Mouse (Mus musculus): ENCODE measurements around the gene Nup62. TPM values are rescaled to one million over a fixed set of nuclear protein-coding genes. Genes with fewer than 3 reads are reported as not detected.

Gene Nup62
- polyA plus RNA-seq, 1 experiment from 2014 or later = 43.4 TPM

DNA sequence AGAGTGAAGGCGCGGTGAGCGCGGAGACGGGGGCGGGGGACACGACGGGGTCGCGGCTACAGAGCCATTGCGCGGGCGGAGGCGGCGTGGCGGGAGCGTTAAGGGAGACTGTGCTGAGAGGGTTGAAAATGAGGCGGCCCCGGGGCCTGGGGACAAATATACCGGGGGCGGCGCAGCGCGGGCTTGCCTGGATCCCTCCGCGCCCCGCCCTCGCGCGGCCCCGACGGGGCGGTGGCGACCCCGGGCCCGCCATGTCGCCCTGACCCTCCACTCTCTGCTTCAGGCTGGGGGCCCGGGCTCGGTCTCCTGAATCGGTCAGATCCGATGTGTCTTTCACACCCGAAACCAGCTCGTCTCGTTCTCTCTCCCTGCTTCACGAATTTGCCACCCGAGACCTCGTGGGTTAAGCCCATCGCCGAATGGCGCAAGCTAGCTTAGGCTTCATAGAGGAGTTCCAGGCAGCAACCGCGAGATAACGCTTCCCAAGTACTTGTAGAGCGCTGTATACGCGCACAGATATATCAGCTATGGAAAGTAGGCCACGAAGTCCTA lies 658 bp downstream of the Nup62 start, which contains the start of gene Atf5:
Atf5 (minus strand) TSS at position 189 of the 552 bp plus-strand sequence.
- WGBS (ENCODE audit: insufficient replicate concordance) = under 1% methylated on average over 48 of the region's 57 CpGs
- peak within 1 kb of the TSS; percentile 97 for H3K9ac ChIP-seq (ENCODE audit: low read depth, low read length)
- H3K36me3 ChIP-seq (ENCODE audit: control insufficient read depth, insufficient read depth) = peaks cover 6% of the 10 kb centered on the region; the same call in 1 of the 2 replicates
- peaks cover 53% of the 10 kb centered on the region for H3K4me1 ChIP-seq (ENCODE audit: control insufficient read depth, low read depth, low read length)
- H3K9me3 ChIP-seq (replicated peaks; ENCODE audit: control insufficient read depth, low read length) = no peaks in the 10 kb centered on the region
- no peaks in the 10 kb centered on the region for H3K27me3 ChIP-seq (ENCODE audit: control insufficient read depth, insufficient read depth, low read depth, low read length)
- ATAC-seq (ENCODE audit: low read depth) = peak; percentile 20
- peak within 1 kb of the TSS; percentile 95 for H3K4me3 ChIP-seq (ENCODE audit: low read depth, low read length)
- H3K27ac ChIP-seq (ENCODE audit: low read length) = peak within 1 kb of the TSS; percentile 96
- H3K4me2 ChIP-seq (ENCODE audit: low read depth, low read length) = peak within 1 kb of the TSS; percentile 82

DNA sequence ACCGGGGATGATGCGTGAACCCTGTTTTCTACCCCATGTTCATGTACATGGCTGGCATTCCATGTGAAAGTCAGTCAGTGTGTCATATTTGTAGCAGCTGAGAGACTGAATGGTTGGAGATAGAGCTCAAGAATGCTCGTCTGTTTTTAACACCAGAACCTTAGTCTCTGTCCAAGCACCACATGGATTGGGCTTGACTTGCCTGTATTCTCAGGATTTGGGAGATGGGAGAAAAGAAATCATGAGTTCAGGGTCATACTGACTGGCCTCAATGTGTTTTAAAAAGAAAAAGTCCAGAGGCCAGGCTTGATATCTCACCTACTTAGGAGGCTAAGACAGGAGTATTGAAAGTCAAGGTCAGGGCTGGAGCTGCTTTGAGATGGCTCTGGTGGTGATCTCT lies 1.6 kb downstream of the Nup62 start:
- ATAC-seq (ENCODE audit: low read depth) = no peak
- peak overlapping the region; percentile 95 for H3K4me3 ChIP-seq (ENCODE audit: low read depth, low read length)
- peaks cover 5% of the 10 kb centered on the region; the same call in 1 of the 2 replicates for H3K36me3 ChIP-seq (ENCODE audit: control insufficient read depth, insufficient read depth)
- WGBS (ENCODE audit: insufficient replicate concordance) = 18% methylated on average over 3 of the region's 3 CpGs
- no peaks in the 10 kb centered on the region for H3K9me3 ChIP-seq (replicated peaks; ENCODE audit: control insufficient read depth, low read length)
- H3K9ac ChIP-seq (ENCODE audit: low read depth, low read length) = peak overlapping the region; percentile 97
- H3K4me1 ChIP-seq (ENCODE audit: control insufficient read depth, low read depth, low read length) = peaks cover 58% of the 10 kb centered on the region
- peak overlapping the region; percentile 82 for H3K4me2 ChIP-seq (ENCODE audit: low read depth, low read length)
- no peaks in the 10 kb centered on the region for H3K27me3 ChIP-seq (ENCODE audit: control insufficient read depth, insufficient read depth, low read depth, low read length)
- peak overlapping the region; percentile 96 for H3K27ac ChIP-seq (ENCODE audit: low read length)

DNA sequence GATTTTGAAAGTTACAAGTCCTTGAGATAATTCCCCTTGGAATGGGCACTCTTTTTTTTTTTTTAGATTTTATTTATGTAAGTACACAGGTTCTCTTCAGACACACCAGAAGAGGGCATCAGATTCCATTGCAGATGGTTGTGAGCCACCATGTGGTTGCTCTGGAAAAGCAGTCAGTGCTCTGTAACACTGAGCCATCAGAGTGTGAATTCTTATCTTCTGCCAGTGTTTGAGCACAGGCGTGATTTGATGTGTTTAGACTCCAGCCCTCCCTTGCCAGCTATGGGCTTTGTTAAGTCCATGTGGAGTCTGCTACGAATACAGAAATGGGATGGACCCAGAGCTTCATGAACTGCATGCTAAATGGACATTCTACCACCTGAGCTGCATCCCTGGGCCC lies 2.3 kb downstream of the Nup62 start:
- peak overlapping the region; percentile 97; the same call in 1 of the 2 replicates for H3K9ac ChIP-seq (ENCODE audit: low read depth, low read length)
- H3K36me3 ChIP-seq (ENCODE audit: control insufficient read depth, insufficient read depth) = no peaks in the 10 kb centered on the region; the same call in 1 of the 2 replicates
- H3K27me3 ChIP-seq (ENCODE audit: control insufficient read depth, insufficient read depth, low read depth, low read length) = no peaks in the 10 kb centered on the region
- ATAC-seq (ENCODE audit: low read depth) = no peak
- peak overlapping the region; percentile 82 for H3K4me2 ChIP-seq (ENCODE audit: low read depth, low read length)
- peak overlapping the region; percentile 96 for H3K27ac ChIP-seq (ENCODE audit: low read length)
- 16% methylated on average over 2 of the region's 2 CpGs for WGBS (ENCODE audit: insufficient replicate concordance)
- H3K4me1 ChIP-seq (ENCODE audit: control insufficient read depth, low read depth, low read length) = peaks cover 64% of the 10 kb centered on the region
- no peaks in the 10 kb centered on the region for H3K9me3 ChIP-seq (replicated peaks; ENCODE audit: control insufficient read depth, low read length)
- peak overlapping the region; percentile 95 for H3K4me3 ChIP-seq (ENCODE audit: low read depth, low read length)

DNA sequence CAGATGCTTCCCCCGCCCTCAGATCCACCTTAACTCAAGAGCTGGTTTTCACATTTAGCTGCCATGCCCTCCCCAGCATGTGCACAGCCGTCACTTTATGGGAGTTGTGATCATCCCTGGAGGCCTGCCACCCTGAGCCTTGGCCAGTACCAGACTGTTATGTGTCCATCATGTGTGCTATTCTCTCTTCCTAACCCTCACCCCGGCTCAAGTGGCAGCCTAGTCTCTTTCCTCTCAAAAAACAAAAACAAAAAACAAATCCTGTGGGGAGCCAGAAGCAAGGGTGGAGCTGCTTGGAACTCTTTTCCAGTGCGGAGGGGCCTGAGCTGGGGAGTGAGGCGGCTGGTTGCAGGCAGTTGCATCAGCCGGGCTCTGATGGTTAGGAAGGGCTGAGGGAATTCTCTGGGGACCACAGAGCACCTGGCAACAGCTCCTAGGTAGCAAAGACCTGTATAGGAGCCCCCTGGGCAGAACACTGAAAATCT lies 2.9 kb downstream of the Nup62 start:
- WGBS (ENCODE audit: insufficient replicate concordance) = 36% methylated on average over 6 of the region's 6 CpGs
- no peaks in the 10 kb centered on the region; the same call in 1 of the 2 replicates for H3K36me3 ChIP-seq (ENCODE audit: control insufficient read depth, insufficient read depth)
- ATAC-seq (ENCODE audit: low read depth) = no peak
- H3K9me3 ChIP-seq (replicated peaks; ENCODE audit: control insufficient read depth, low read length) = no peaks in the 10 kb centered on the region
- no peaks in the 10 kb centered on the region for H3K27me3 ChIP-seq (ENCODE audit: control insufficient read depth, insufficient read depth, low read depth, low read length)
- peak overlapping the region; percentile 95 for H3K4me3 ChIP-seq (ENCODE audit: low read depth, low read length)
- peak overlapping the region; percentile 81 for H3K27ac ChIP-seq (ENCODE audit: low read length)
- peak overlapping the region; percentile 50 for H3K9ac ChIP-seq (ENCODE audit: low read depth, low read length)
- peak overlapping the region; percentile 82 for H3K4me2 ChIP-seq (ENCODE audit: low read depth, low read length)
- H3K4me1 ChIP-seq (ENCODE audit: control insufficient read depth, low read depth, low read length) = peaks cover 71% of the 10 kb centered on the region

DNA sequence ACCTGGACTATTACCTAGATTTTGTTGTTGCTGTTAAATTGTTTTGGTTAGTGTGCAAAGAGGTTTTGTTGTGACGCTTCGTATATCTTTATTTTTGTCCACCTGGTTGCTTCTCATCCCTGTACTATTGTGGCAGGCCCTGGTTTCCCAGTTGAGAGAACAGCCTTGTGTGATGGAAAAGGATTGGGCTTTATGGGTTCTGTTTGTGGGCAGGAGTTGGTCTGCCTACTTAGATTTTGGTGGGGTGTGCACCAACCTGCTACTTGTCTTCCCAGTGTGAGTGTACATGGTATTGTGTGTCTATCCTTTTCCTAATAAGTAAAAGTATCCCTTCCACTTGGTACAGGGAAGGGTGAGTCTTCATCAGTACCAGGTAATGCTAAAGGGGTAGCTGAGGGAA lies 3.5 kb downstream of the Nup62 start:
- no peak for ATAC-seq (ENCODE audit: low read depth)
- peaks cover 76% of the 10 kb centered on the region for H3K4me1 ChIP-seq (ENCODE audit: control insufficient read depth, low read depth, low read length)

DNA sequence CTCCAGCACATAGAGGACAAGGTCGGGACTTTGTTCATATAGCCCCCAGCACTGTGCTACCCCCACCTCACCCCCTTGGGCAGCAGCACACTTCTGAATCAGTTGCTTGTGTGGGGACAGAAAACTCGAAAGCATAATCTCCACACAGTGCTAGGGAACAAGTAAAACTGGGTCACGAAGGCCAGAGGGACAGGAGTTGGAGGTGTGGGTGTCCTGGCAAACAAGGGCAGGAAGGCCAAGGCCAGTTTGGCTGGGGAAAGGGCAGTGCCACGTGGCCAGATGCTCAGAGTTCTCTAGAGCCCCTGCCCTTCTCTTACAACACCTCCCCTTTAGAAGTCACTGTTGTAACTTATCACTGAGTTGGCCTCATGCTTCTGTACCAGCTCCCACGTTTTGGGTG lies 4.0 kb downstream of the Nup62 start:
- H3K9me3 ChIP-seq (replicated peaks; ENCODE audit: control insufficient read depth, low read length) = no peaks in the 10 kb centered on the region
- H3K4me2 ChIP-seq (ENCODE audit: low read depth, low read length) = peak overlapping the region; percentile 82
- peak; percentile 20 for ATAC-seq (ENCODE audit: low read depth)
- peaks cover 76% of the 10 kb centered on the region for H3K4me1 ChIP-seq (ENCODE audit: control insufficient read depth, low read depth, low read length)
- no peaks in the 10 kb centered on the region for H3K27me3 ChIP-seq (ENCODE audit: control insufficient read depth, insufficient read depth, low read depth, low read length)
- H3K27ac ChIP-seq (ENCODE audit: low read length) = peak overlapping the region; percentile 81
- no peaks in the 10 kb centered on the region for H3K36me3 ChIP-seq (ENCODE audit: control insufficient read depth, insufficient read depth)
- H3K4me3 ChIP-seq (ENCODE audit: low read depth, low read length) = 0 out of 2 replicates have a peak overlapping the region, but pooled peaks have one; percentile 11
- H3K9ac ChIP-seq (ENCODE audit: low read depth, low read length) = peak overlapping the region; percentile 18; the same call in 1 of the 2 replicates
- WGBS (ENCODE audit: insufficient replicate concordance) = 29% methylated on average over 5 of the region's 5 CpGs

More for the DNA sequence above, 3.5 kb downstream of the Nup62 start:
- H3K27ac ChIP-seq (ENCODE audit: low read length) = peak overlapping the region; percentile 81
- H3K4me2 ChIP-seq (ENCODE audit: low read depth, low read length) = peak overlapping the region; percentile 82
- WGBS (ENCODE audit: insufficient replicate concordance) = 85% methylated on average over 2 of the region's 2 CpGs
- no peaks in the 10 kb centered on the region; the same call in 1 of the 2 replicates for H3K36me3 ChIP-seq (ENCODE audit: control insufficient read depth, insufficient read depth)
- peak overlapping the region; percentile 50 for H3K9ac ChIP-seq (ENCODE audit: low read depth, low read length)
- peak overlapping the region; percentile 95 for H3K4me3 ChIP-seq (ENCODE audit: low read depth, low read length)
- no peaks in the 10 kb centered on the region for H3K9me3 ChIP-seq (replicated peaks; ENCODE audit: control insufficient read depth, low read length)
- H3K27me3 ChIP-seq (ENCODE audit: control insufficient read depth, insufficient read depth, low read depth, low read length) = no peaks in the 10 kb centered on the region

DNA sequence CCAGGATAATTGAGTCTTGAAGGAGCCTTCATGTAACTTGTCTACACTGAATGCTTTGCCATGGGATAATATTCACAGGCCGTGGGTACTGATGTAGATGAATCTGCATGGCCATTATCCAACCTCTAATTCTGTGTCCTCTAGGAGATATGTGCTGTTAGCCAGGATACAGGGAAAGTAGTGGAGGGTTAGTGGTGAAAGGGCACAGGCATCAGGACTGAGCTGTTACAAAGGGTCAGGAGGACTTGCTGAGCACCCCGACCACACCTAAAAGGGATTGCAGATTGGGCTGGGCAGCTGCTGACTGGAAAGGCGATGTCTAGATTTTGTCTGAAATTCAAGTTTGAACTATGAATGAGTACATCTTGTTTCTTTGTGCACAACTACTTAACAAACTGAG lies 4.6 kb downstream of the Nup62 start:
- H3K36me3 ChIP-seq (ENCODE audit: control insufficient read depth, insufficient read depth) = no peaks in the 10 kb centered on the region
- no peak overlapping the region for H3K4me3 ChIP-seq (ENCODE audit: low read depth, low read length)
- H3K9ac ChIP-seq (ENCODE audit: low read depth, low read length) = no peak overlapping the region
- no peak for ATAC-seq (ENCODE audit: low read depth)
- no peaks in the 10 kb centered on the region for H3K27me3 ChIP-seq (ENCODE audit: control insufficient read depth, insufficient read depth, low read depth, low read length)
- no peaks in the 10 kb centered on the region for H3K9me3 ChIP-seq (replicated peaks; ENCODE audit: control insufficient read depth, low read length)
- peak overlapping the region; percentile 81 for H3K27ac ChIP-seq (ENCODE audit: low read length)
- H3K4me1 ChIP-seq (ENCODE audit: control insufficient read depth, low read depth, low read length) = peaks cover 71% of the 10 kb centered on the region
- H3K4me2 ChIP-seq (ENCODE audit: low read depth, low read length) = no peak overlapping the region
- WGBS (ENCODE audit: insufficient replicate concordance) = 62% methylated on average over 3 of the region's 3 CpGs

DNA sequence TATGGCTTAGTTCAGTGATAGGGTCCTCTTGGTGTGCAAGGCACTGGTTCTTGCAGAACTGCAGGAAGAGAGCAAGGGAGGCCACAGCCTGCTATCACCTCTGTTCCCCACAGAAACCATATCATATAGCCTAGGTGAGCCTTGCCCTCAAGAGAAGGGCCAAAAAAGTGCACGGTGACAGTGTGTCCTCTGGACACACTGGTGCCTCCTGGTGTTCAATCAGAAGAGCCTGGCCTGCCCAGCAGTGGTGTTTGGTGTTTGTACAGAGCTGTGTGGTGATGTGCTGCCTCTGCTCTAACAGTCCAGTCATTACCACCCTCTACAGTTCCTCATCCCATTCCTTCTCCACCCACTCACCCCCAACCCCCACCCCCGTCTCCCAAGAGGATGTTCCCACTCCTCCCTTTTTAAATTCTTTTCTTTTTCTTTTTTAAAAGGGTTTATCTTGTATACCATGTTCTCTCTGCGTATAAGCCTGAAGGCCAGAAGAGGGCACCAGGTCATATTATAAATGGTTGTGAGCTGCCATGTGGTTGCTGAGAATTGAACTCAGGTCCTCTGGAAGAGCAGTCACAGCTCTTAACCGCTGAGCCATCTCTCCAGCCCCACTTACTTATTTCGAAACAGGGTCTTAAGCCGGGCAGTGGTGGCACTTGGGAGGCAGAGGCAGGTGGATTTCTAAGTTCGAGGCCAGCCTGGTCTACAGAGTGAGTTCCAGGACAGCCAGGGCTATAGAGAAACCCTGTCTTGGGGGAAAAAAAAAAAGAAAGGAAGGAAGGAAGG lies 6.0 kb downstream of the Nup62 start:
- H3K36me3 ChIP-seq (ENCODE audit: control insufficient read depth, insufficient read depth) = peaks cover 3% of the 10 kb centered on the region; the same call in 1 of the 2 replicates
- no peak overlapping the region for H3K4me2 ChIP-seq (ENCODE audit: low read depth, low read length)
- 68% methylated on average over 7 of the region's 7 CpGs for WGBS (ENCODE audit: insufficient replicate concordance)
- no peak for ATAC-seq (ENCODE audit: low read depth)
- peak overlapping the region; percentile 8; the same call in 1 of the 2 replicates for H3K27ac ChIP-seq (ENCODE audit: low read length)
- no peaks in the 10 kb centered on the region for H3K9me3 ChIP-seq (replicated peaks; ENCODE audit: control insufficient read depth, low read length)
- no peak overlapping the region for H3K9ac ChIP-seq (ENCODE audit: low read depth, low read length)
- H3K27me3 ChIP-seq (ENCODE audit: control insufficient read depth, insufficient read depth, low read depth, low read length) = no peaks in the 10 kb centered on the region
- no peak overlapping the region for H3K4me3 ChIP-seq (ENCODE audit: low read depth, low read length)
- H3K4me1 ChIP-seq (ENCODE audit: control insufficient read depth, low read depth, low read length) = peaks cover 71% of the 10 kb centered on the region

Measured in liver, embryonic 16.5 days (tissue).